8 mouse cellular contexts compared by ENCODE assay signal in the genomic region with DNA sequence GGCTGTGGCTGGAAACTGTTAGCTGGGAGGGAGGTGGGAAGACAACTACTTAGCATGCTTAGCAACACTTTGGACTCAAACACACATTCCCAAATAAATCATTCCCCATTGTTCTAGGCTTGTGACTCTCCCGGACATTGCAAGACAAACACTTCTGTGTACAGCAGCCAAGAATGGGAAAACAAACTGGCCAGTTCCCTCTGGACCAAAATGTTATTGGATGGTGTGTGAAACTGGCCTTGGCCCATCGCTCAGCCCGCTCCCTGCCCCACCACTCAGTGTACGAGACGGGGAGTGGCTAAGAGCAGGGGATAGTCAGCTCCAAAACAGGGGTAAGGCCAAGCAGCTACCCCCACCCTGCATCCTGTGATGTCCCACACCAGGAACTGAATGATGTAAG. TPM values are rescaled to one million over a fixed set of nuclear protein-coding genes. Genes with fewer than 3 reads are reported as not detected.
DNase-seq lines count a peak whose midpoint lies in the region; ATAC-seq and TF ChIP-seq lines count a peak whose summit lies in the region.

No protein-coding gene starts in this region.

- WGBS in forebrain, embryonic 16.5 days = 69% methylated on average over 5 of the region's 5 CpGs
- WGBS in forebrain, embryonic 11.5 days = 77% methylated on average over 5 of the region's 5 CpGs
- 43% methylated on average over 5 of the region's 5 CpGs for WGBS in kidney, embryonic 16.5 days
- 26% methylated on average over 5 of the region's 5 CpGs for WGBS in lung, embryonic 14.5 days

- H3K9me3 ChIP-seq in forebrain, embryonic 16.5 days (ENCODE audit: control insufficient read depth, low read length) = 0 out of 2 replicates have a peak, but pooled peaks cover 3% of the 10 kb centered on the region
- H3K9me3 ChIP-seq in forebrain, embryonic 11.5 days (ENCODE audit: control insufficient read depth, low read length) = no peaks in the 10 kb centered on the region
- peaks cover 4% of the 10 kb centered on the region; the same call in 1 of the 2 replicates for H3K9me3 ChIP-seq in kidney, embryonic 16.5 days (ENCODE audit: low read length)
- no peaks in the 10 kb centered on the region for H3K9me3 ChIP-seq in lung, embryonic 14.5 days (ENCODE audit: low read depth, low read length)

- H3K27me3 ChIP-seq in forebrain, embryonic 16.5 days (replicated peaks; ENCODE audit: control insufficient read depth, insufficient read depth, low read length) = no peaks in the 10 kb centered on the region
- no peaks in the 10 kb centered on the region for H3K27me3 ChIP-seq in forebrain, embryonic 11.5 days (ENCODE audit: control insufficient read depth, insufficient read depth, low read length)
- H3K27me3 ChIP-seq in kidney, embryonic 16.5 days (ENCODE audit: insufficient read depth, low read length) = no peaks in the 10 kb centered on the region
- no peaks in the 10 kb centered on the region for H3K27me3 ChIP-seq in lung, embryonic 14.5 days (ENCODE audit: insufficient read depth, low read length)

- no peak overlapping the region for H3K9ac ChIP-seq in forebrain, embryonic 16.5 days (replicated peaks; ENCODE audit: low read depth, low read length)
- H3K9ac ChIP-seq in forebrain, embryonic 11.5 days (ENCODE audit: low read length) = no peak overlapping the region
- no peak overlapping the region for H3K9ac ChIP-seq in kidney, embryonic 16.5 days (replicated peaks; ENCODE audit: low read length)
- no peak overlapping the region for H3K9ac ChIP-seq in lung, embryonic 14.5 days

- no peaks in the 10 kb centered on the region for H3K4me1 ChIP-seq in forebrain, embryonic 16.5 days (replicated peaks; ENCODE audit: control insufficient read depth, insufficient read depth, low read length)
- no peaks in the 10 kb centered on the region for H3K4me1 ChIP-seq in forebrain, embryonic 11.5 days (replicated peaks; ENCODE audit: control insufficient read depth, insufficient read depth, low read length)
- H3K4me1 ChIP-seq in kidney, embryonic 16.5 days (ENCODE audit: insufficient read depth, low read length) = peaks cover 5% of the 10 kb centered on the region; the same call in 1 of the 2 replicates
- peaks cover 3% of the 10 kb centered on the region; the same call in 1 of the 2 replicates for H3K4me1 ChIP-seq in lung, embryonic 14.5 days (ENCODE audit: insufficient read depth)

- no peak for TF ChIP-seq CTCF in lung, embryonic 14.5 days (IDR thresholded peaks at IDR 0.05; ENCODE audit: low read depth)

- intact Hi-C loops in gastrocnemius, postnatal 14 days (cut with DNase I; ENCODE audit: low total_unique reads) = no loop called here

- peak; percentile 59; the same call in 1 of the 2 replicates for ATAC-seq in forebrain, embryonic 16.5 days
- ATAC-seq in forebrain, embryonic 11.5 days (replicated peaks; ENCODE audit: low FRiP score) = no peak
- ATAC-seq in kidney, embryonic 16.5 days (ENCODE audit: low FRiP score, low TSS enrichment) = peak; percentile 78
- ATAC-seq in lung, embryonic 14.5 days (ENCODE audit: insufficient read depth) = peak; percentile 88

- H3K4me2 ChIP-seq in forebrain, embryonic 16.5 days (ENCODE audit: low read length) = no peak overlapping the region
- no peak overlapping the region for H3K4me2 ChIP-seq in forebrain, embryonic 11.5 days (ENCODE audit: low read depth, low read length, severe bottlenecking)
- no peak overlapping the region for H3K4me2 ChIP-seq in kidney, embryonic 16.5 days (replicated peaks; ENCODE audit: low read depth, low read length)
- H3K4me2 ChIP-seq in lung, embryonic 14.5 days = no peak overlapping the region

- DNase-seq in forebrain, embryonic 11.5 days (ENCODE audit: low spot score) = no peak
- peak; percentile 80 for DNase-seq in adipocyte (ENCODE audit: low spot score)
- peak; percentile 59 for DNase-seq in gastrocnemius, postnatal 14 days
- DNase-seq in lung, embryonic 14.5 days = peak; percentile 88
- DNase-seq in embryo, embryonic 11 days = no peak
- no peak for DNase-seq in yolk sac, embryonic 10.5 days (ENCODE audit: low spot score)

- H3K36me3 ChIP-seq in forebrain, embryonic 16.5 days (ENCODE audit: control insufficient read depth, insufficient read depth) = no peaks in the 10 kb centered on the region
- no peaks in the 10 kb centered on the region for H3K36me3 ChIP-seq in forebrain, embryonic 11.5 days (ENCODE audit: control insufficient read depth, insufficient read depth, low read length)
- H3K36me3 ChIP-seq in kidney, embryonic 16.5 days (ENCODE audit: insufficient read depth, low read length) = no peaks in the 10 kb centered on the region
- H3K36me3 ChIP-seq in lung, embryonic 14.5 days (ENCODE audit: insufficient read depth) = no peaks in the 10 kb centered on the region

- H3K27ac ChIP-seq in forebrain, embryonic 16.5 days (ENCODE audit: low read length) = no peak overlapping the region
- H3K27ac ChIP-seq in forebrain, embryonic 11.5 days (ENCODE audit: low read depth, low read length) = no peak overlapping the region
- H3K27ac ChIP-seq in kidney, embryonic 16.5 days (ENCODE audit: low read length) = peak overlapping the region; percentile 46
- H3K27ac ChIP-seq in lung, embryonic 14.5 days (ENCODE audit: low read depth) = peak overlapping the region; percentile 47; the same call in 1 of the 2 replicates

- no peak overlapping the region for H3K4me3 ChIP-seq in forebrain, embryonic 16.5 days (replicated peaks; ENCODE audit: low read length)
- no peak overlapping the region for H3K4me3 ChIP-seq in forebrain, embryonic 11.5 days (ENCODE audit: low read depth, low read length)
- H3K4me3 ChIP-seq in kidney, embryonic 16.5 days (ENCODE audit: low read length) = no peak overlapping the region
- no peak overlapping the region for H3K4me3 ChIP-seq in lung, embryonic 14.5 days (ENCODE audit: low read depth, low read length)

RNA-seq across cellular contexts. Expression of a gene that starts 36.2 kb away (rescaled TPM):
- polyA plus RNA-seq in forebrain, embryonic 16.5 days (2015; fragmentation: Nextera tagmentation; extraction: Ambion mirVana) = 0.61 and 0.73 TPM in 2 replicates
- polyA plus RNA-seq in forebrain, embryonic 11.5 days (2014; fragmentation: Nextera tagmentation; extraction: Ambion mirVana) = 0.11 and 0.39 TPM in 2 replicates
- 1 to 10 TPM in 1 of 2 experiments, under 1 TPM in 1; 0.82 to 1.8 TPM for total RNA-seq in gastrocnemius, postnatal 14 days (2021)
- 1.7 and 1.9 TPM in 2 replicates for polyA plus RNA-seq in kidney, embryonic 16.5 days (2015; fragmentation: Nextera tagmentation; extraction: Ambion mirVana)
- polyA plus RNA-seq in lung, embryonic 14.5 days (2014; fragmentation: Nextera tagmentation; extraction: Ambion mirVana) = 0.09 and 0.21 TPM in 2 replicates

Comparison
In these comparisons a context has a peak if more than half of its experiments do, and no peak if none do; other contexts are left out.
1. H3K27ac ChIP-seq: peak in kidney, embryonic 16.5 days (single experiment) and lung, embryonic 14.5 days (single experiment); none in forebrain, embryonic 16.5 days (single experiment) and forebrain, embryonic 11.5 days (single experiment).
2. DNase-seq: peak in adipocyte (single experiment), gastrocnemius, postnatal 14 days (single experiment) and lung, embryonic 14.5 days (single experiment); none in forebrain, embryonic 11.5 days (single experiment), embryo, embryonic 11 days (single experiment) and yolk sac, embryonic 10.5 days (single experiment).